Mouse (Mus musculus): Measurements from ENCODE around the gene Zbtb32.

DNA sequence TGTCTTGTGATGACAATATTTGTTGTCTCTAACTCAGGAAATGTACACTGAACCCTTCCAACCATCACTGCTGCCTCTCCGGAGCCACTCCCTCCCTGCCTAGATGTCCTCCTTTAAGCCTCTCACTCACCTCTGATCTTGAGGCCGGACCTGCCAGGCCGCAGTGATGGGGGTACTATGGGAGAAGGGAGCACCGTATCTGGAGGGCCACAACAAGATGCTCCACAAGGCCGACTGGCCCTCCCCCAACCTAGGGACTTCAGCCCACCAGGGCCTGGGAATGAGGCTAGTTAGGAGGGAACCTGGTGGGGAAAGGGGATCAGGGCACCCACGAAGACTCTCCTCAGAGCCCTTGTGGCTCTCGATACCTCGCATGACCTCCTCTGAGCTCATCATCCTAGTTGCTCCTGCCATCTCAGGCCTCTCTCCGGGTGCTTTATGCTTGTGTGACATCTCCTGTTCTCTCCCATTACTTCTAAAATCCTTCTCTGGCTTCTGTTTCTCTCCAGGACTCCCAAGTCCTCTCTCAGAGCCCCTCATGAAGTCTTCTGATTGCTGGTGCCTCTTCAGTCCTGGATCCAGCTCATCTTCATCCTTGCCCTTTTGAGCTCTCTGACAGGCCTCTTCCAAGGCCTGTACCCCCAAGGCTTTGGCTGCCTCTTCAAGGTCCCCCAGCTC, 7.6 kb downstream of the Zbtb32 start:
- TF ChIP-seq CTCF (IDR thresholded peaks at IDR 0.05; ENCODE audit: low read depth, low read length) = no peak
- TF ChIP-seq EP300 (IDR thresholded peaks at IDR 0.05; ENCODE audit: insufficient read depth, low read depth, low read length) = no peak

All from ES-Bruce4 (cell line).